Mouse (Mus musculus) midbrain, embryonic 14.5 days (tissue): ENCODE data around the gene Akp3. TPM values are rescaled to one million over a fixed set of nuclear protein-coding genes. Genes with fewer than 3 reads are reported as not detected.

Source experiments
- ATAC-seq: fragments of 200-750 bp; cut with Nextera tagmentation; 2 replicates; pipeline ENCODE4 v1.8.0; 2017; ENCODE audit warnings: moderate number of reproducible peaks, moderate library complexity; ENCODE audit not compliant: low FRiP score, low TSS enrichment
- DNase-seq: peaks from one replicate; pipeline ENCODE4 v3.0.0-alpha.2; 2015
- H3K27ac ChIP-seq: fragments of 300-500 bp; sonication (generic); replicated peaks from 2 replicates; pipeline ENCODE4 v1.5.1; 2014; ENCODE audit warnings: mild to moderate bottlenecking, low read depth, low read length, moderate library complexity
- H3K27me3 ChIP-seq: fragments of 300-500 bp; sonication (generic); 2 replicates; pipeline ENCODE4 v1.6.1; 2014; ENCODE audit warnings: low read length, control low read depth, mixed read lengths; ENCODE audit not compliant: control insufficient read depth, insufficient read depth
- H3K36me3 ChIP-seq: fragments of 300-500 bp; sonication (generic); 2 replicates; pipeline ENCODE4 v1.6.1; 2014; ENCODE audit warnings: low read length, control low read depth; ENCODE audit not compliant: control insufficient read depth, insufficient read depth
- H3K4me1 ChIP-seq: fragments of 300-500 bp; sonication (generic); 2 replicates; pipeline ENCODE4 v1.6.1; 2014; ENCODE audit warnings: mild to moderate bottlenecking, antibody characterized with exemption, low read length, control low read depth; ENCODE audit not compliant: control insufficient read depth, insufficient read depth
- H3K4me2 ChIP-seq: fragments of 300-500 bp; sonication (generic); 2 replicates; pipeline ENCODE4 v1.6.1; 2014; ENCODE audit warnings: mild to moderate bottlenecking, low read length, moderate library complexity
- H3K4me3 ChIP-seq: fragments of 300-500 bp; sonication (generic); replicated peaks from 2 replicates; pipeline ENCODE4 v1.5.1; 2014; ENCODE audit warnings: low read depth, low read length
- H3K9ac ChIP-seq: fragments of 300-500 bp; sonication (generic); replicated peaks from 2 replicates; pipeline ENCODE4 v1.6.1; 2014; ENCODE audit warnings: mild to moderate bottlenecking, low read length, moderate library complexity
- H3K9me3 ChIP-seq: fragments of 300-500 bp; sonication (generic); 2 replicates; pipeline ENCODE4 v1.6.1; 2016; ENCODE audit warnings: low read length, control low read depth, mixed read lengths; ENCODE audit not compliant: control insufficient read depth
- WGBS: fragments of 180-500 bp; shearing (Covaris S2); extraction: QIAGEN DNeasy Blood & Tissue Kit; methylation state at CpG from one replicate; pipeline ENCODE4 v1.1.7; 2014; 5-methylcytosine and 5-hydroxymethylcytosine counted together
- polyA plus RNA-seq: library from polyadenylated mRNA; unstranded; fragments of >200 nt; fragmentation: Nextera tagmentation; extraction: Ambion mirVana; gene quantifications from 2 replicates; pipeline ENCODE4 v1.2.1, GENCODE M21; 2014

Gene Akp3
- polyA plus RNA-seq, 1 experiment from 2014 or later: not detected

- H3K9me3 ChIP-seq: no peaks in the 10 kb centered on the region
- DNase-seq: peak; percentile 56
- H3K27me3 ChIP-seq: no peaks in the 10 kb centered on the region
- H3K4me1 ChIP-seq: peaks cover 14% of the 10 kb centered on the region; the same call in 1 of the 2 replicates
- H3K4me3 ChIP-seq: no peak overlapping the region
- no peak overlapping the region for H3K4me2 ChIP-seq
- no peak overlapping the region for H3K27ac ChIP-seq
- 47% methylated on average over 9 of the region's 9 CpGs for WGBS
- no peaks in the 10 kb centered on the region for H3K36me3 ChIP-seq
- ATAC-seq: no peak
- H3K9ac ChIP-seq: no peak overlapping the region
Observed at GRCm38 (mm10) chr1:87142456-87142855, 17.7 kb downstream of the Akp3 start.

GRCm38 (mm10) chr1:87143141-87143540 is 18.4 kb downstream of the Akp3 start:
- H3K9me3 ChIP-seq: no peaks in the 10 kb centered on the region
- WGBS: 57% methylated on average over 10 of the region's 10 CpGs
- DNase-seq (peak; percentile 58), ATAC-seq (no peak)
- peaks cover 14% of the 10 kb centered on the region; the same call in 1 of the 2 replicates for H3K4me1 ChIP-seq
- H3K9ac ChIP-seq: no peak overlapping the region
- no peaks in the 10 kb centered on the region for H3K36me3 ChIP-seq
- no peak overlapping the region for H3K4me2 ChIP-seq
- no peaks in the 10 kb centered on the region for H3K27me3 ChIP-seq
- H3K4me3 ChIP-seq: no peak overlapping the region
- H3K27ac ChIP-seq: no peak overlapping the region

GRCm38 (mm10) chr1:87149422-87149821 is 24.6 kb downstream of the Akp3 start:
- 40% methylated on average over 13 of the region's 13 CpGs for WGBS
- ATAC-seq: no peak
- Histone ChIP-seq H3K27ac (no peak overlapping the region), H3K9me3 (no peaks in the 10 kb centered on the region), H3K9ac (no peak overlapping the region), H3K4me3 (no peak overlapping the region), H3K27me3 (peaks cover 37% of the 10 kb centered on the region), H3K4me1 (0 out of 2 replicates have a peak, but pooled peaks cover 1% of the 10 kb centered on the region), H3K36me3 (no peaks in the 10 kb centered on the region), H3K4me2 (no peak overlapping the region)
- no peak for DNase-seq

- peaks cover 56% of the 10 kb centered on the region for H3K27me3 ChIP-seq
- no peaks in the 10 kb centered on the region for H3K36me3 ChIP-seq
- H3K4me1 ChIP-seq: 0 out of 2 replicates have a peak, but pooled peaks cover 4% of the 10 kb centered on the region
- H3K9ac ChIP-seq: no peak overlapping the region
- no peak for DNase-seq
- H3K4me2 ChIP-seq: no peak overlapping the region
- H3K27ac ChIP-seq: no peak overlapping the region
- no peaks in the 10 kb centered on the region for H3K9me3 ChIP-seq
- no peak overlapping the region for H3K4me3 ChIP-seq
- 87% methylated on average over 6 of the region's 6 CpGs for WGBS
- no peak for ATAC-seq
Observed at GRCm38 (mm10) chr1:87151286-87151685, 26.5 kb downstream of the Akp3 start.

GRCm38 (mm10) chr1:87153776-87154500 is 29.2 kb downstream of the Akp3 start:
- H3K9ac ChIP-seq: peak overlapping the region; percentile 20; the same call in 1 of the 2 replicates
- WGBS: under 1% methylated on average over 72 of the region's 72 CpGs
- ATAC-seq (peak; percentile 7; the same call in 1 of the 2 replicates), DNase-seq (peak; percentile 58)
- H3K27me3 ChIP-seq: peaks cover 74% of the 10 kb centered on the region
- peak overlapping the region; percentile 71 for H3K4me2 ChIP-seq
- no peak overlapping the region for H3K27ac ChIP-seq
- H3K36me3 ChIP-seq: no peaks in the 10 kb centered on the region
- H3K9me3 ChIP-seq: no peaks in the 10 kb centered on the region
- peak overlapping the region; percentile 47 for H3K4me3 ChIP-seq
- 0 out of 2 replicates have a peak, but pooled peaks cover 4% of the 10 kb centered on the region for H3K4me1 ChIP-seq

GRCm38 (mm10) chr1:87154501-87155120 is 29.8 kb downstream of the Akp3 start:
- Histone ChIP-seq H3K36me3 (no peaks in the 10 kb centered on the region), H3K27ac (no peak overlapping the region), H3K27me3 (peaks cover 74% of the 10 kb centered on the region), H3K9me3 (no peaks in the 10 kb centered on the region), H3K4me1 (0 out of 2 replicates have a peak, but pooled peaks cover 4% of the 10 kb centered on the region), H3K9ac (peak overlapping the region; percentile 20; the same call in 1 of the 2 replicates), H3K4me3 (peak overlapping the region; percentile 47), H3K4me2 (peak overlapping the region; percentile 71)
- ATAC-seq (no peak), DNase-seq (peak; percentile 46)
- WGBS: 2% methylated on average over 58 of the region's 58 CpGs

- H3K27me3 ChIP-seq: peaks cover 72% of the 10 kb centered on the region
- WGBS: under 1% methylated on average over 49 of the region's 56 CpGs
- DNase-seq: peak; percentile 79
- H3K27ac ChIP-seq: 0 out of 2 replicates have a peak overlapping the region, but pooled peaks have one; percentile 13
- H3K4me3 ChIP-seq: peak overlapping the region; percentile 47
- peak overlapping the region; percentile 65 for H3K9ac ChIP-seq
- 0 out of 2 replicates have a peak, but pooled peaks cover 4% of the 10 kb centered on the region for H3K4me1 ChIP-seq
- H3K4me2 ChIP-seq: peak overlapping the region; percentile 71
- no peaks in the 10 kb centered on the region for H3K36me3 ChIP-seq
- no peaks in the 10 kb centered on the region for H3K9me3 ChIP-seq
- 0 out of 2 replicates have a peak, but pooled peaks have one; percentile 9 for ATAC-seq
Observed at GRCm38 (mm10) chr1:87155531-87156198, 30.9 kb downstream of the Akp3 start.

GRCm38 (mm10) chr1:87156199-87156587 is 31.4 kb downstream of the Akp3 start, which contains the start of gene Ecel1:
TSS of gene Ecel1 (minus strand) at chr1:87156521.
- no peaks in the 10 kb centered on the region for H3K9me3 ChIP-seq
- H3K27ac ChIP-seq: 0 out of 2 replicates have a peak within 1 kb of the TSS, but pooled peaks have one; percentile 13
- ATAC-seq (peak; percentile 24; the same call in 1 of the 2 replicates), DNase-seq (no peak)
- H3K4me1 ChIP-seq: 0 out of 2 replicates have a peak, but pooled peaks cover 4% of the 10 kb centered on the region
- peak within 1 kb of the TSS; percentile 65 for H3K9ac ChIP-seq
- peak within 1 kb of the TSS; percentile 47 for H3K4me3 ChIP-seq
- no peaks in the 10 kb centered on the region for H3K36me3 ChIP-seq
- H3K27me3 ChIP-seq: peaks cover 69% of the 10 kb centered on the region
- WGBS: under 1% methylated on average over 12 of the region's 12 CpGs
- H3K4me2 ChIP-seq: peak within 1 kb of the TSS; percentile 71
